ENCODE assay signal across 34 mouse cellular contexts in genomic region chr6:71381654-71382053, GRCm38 (mm10). TPM values are rescaled to one million over a fixed set of nuclear protein-coding genes. Genes with fewer than 3 reads are reported as not detected.
DNase-seq lines count a peak whose midpoint lies in the region; ATAC-seq lines count a peak whose summit lies in the region.
"Had no signal": no experiment of that assay in that cellular context is flagged by ENCODE, and none has a peak within 500 bp of the region (broad histone marks: within the 10 kb centered on the region; RNA-seq: fewer than 3 reads in every experiment).

No protein-coding gene starts in this region.

- DNase-seq in heart, embryonic 10.5 days (ENCODE audit: low spot score) = peak; percentile 47
- DNase-seq in CD8-positive naive resting alpha-beta T cell, adult 2 months (ENCODE audit: low read depth in 2 of 2, low spot score in 2 of 2) = peak; percentile 62 to 65
- peak; percentile 75 for DNase-seq in T-cell, adult 2 months (ENCODE audit: low spot score)
- DNase-seq in lung, postnatal 10 days = no peak
- no peak for DNase-seq in layer of hippocampus, adult 18-20 months (ENCODE audit: low spot score in 2 of 2)
- DNase-seq: adrenal gland, adult 2 months; adrenal gland, postnatal 14 days; B cell, adult 2 months; cerebellum, adult 11 months; cerebellum, adult 2 months; cerebellum, adult 9-11 months; cerebellum, postnatal 36 days; embryo, embryonic 11 days; gastrocnemius, postnatal 25 days; heart, adult 2 months; heart, postnatal 14 days; heart, postnatal 4 days had no signal

- H3K9me3 ChIP-seq in heart, embryonic 10.5 days = no peaks in the 10 kb centered on the region
- no peaks in the 10 kb centered on the region for H3K9me3 ChIP-seq in heart, embryonic 12.5 days (replicated peaks)
- H3K9me3 ChIP-seq: embryonic facial prominence, embryonic 13.5 days; forebrain, embryonic 12.5 days; forebrain, embryonic 15.5 days; heart, embryonic 15.5 days had no signal

- no peaks in the 10 kb centered on the region for H3K4me1 ChIP-seq in heart, embryonic 10.5 days
- no peaks in the 10 kb centered on the region for H3K4me1 ChIP-seq in heart, embryonic 12.5 days (replicated peaks)
- H3K4me1 ChIP-seq: embryonic facial prominence, embryonic 10.5 days; embryonic facial prominence, embryonic 13.5 days; forebrain, embryonic 12.5 days; forebrain, embryonic 15.5 days; heart, embryonic 15.5 days had no signal

- no peak for ATAC-seq in heart, embryonic 12.5 days (ENCODE audit: insufficient number of reproducible peaks, low FRiP score)
- ATAC-seq: forebrain, embryonic 15.5 days; hindbrain, postnatal 0 days; intestine, postnatal 0 days had no signal

- 81% methylated on average over 5 of the region's 5 CpGs for WGBS in heart, embryonic 10.5 days
- 88% methylated on average over 5 of the region's 5 CpGs for WGBS in heart, embryonic 12.5 days

- no peak overlapping the region for H3K9ac ChIP-seq in heart, embryonic 12.5 days
- H3K9ac ChIP-seq: embryonic facial prominence, embryonic 13.5 days; forebrain, embryonic 12.5 days; forebrain, embryonic 15.5 days; heart, embryonic 15.5 days; hindbrain, embryonic 14.5 days had no signal

- no peak overlapping the region for H3K4me3 ChIP-seq in heart, embryonic 10.5 days
- no peak overlapping the region for H3K4me3 ChIP-seq in heart, embryonic 12.5 days
- H3K4me3 ChIP-seq: embryonic facial prominence, embryonic 10.5 days; embryonic facial prominence, embryonic 13.5 days; erythroblast, embryonic 14.5 days; forebrain, embryonic 12.5 days; forebrain, embryonic 15.5 days; heart, adult 2 months; heart, embryonic 15.5 days had no signal

- no peaks in the 10 kb centered on the region for H3K36me3 ChIP-seq in heart, embryonic 10.5 days
- no peaks in the 10 kb centered on the region for H3K36me3 ChIP-seq in heart, embryonic 12.5 days
- H3K36me3 ChIP-seq: embryonic facial prominence, embryonic 10.5 days; embryonic facial prominence, embryonic 13.5 days; forebrain, embryonic 12.5 days; forebrain, embryonic 15.5 days; heart, embryonic 15.5 days had no signal

- H3K27me3 ChIP-seq in heart, embryonic 10.5 days (ENCODE audit: insufficient read depth, poor library complexity, severe bottlenecking) = no peaks in the 10 kb centered on the region
- H3K27me3 ChIP-seq in heart, embryonic 12.5 days (replicated peaks) = no peaks in the 10 kb centered on the region
- H3K27me3 ChIP-seq: embryonic facial prominence, embryonic 13.5 days; forebrain, embryonic 12.5 days; forebrain, embryonic 15.5 days; heart, embryonic 15.5 days had no signal

- H3K4me2 ChIP-seq in heart, embryonic 12.5 days = no peak overlapping the region
- H3K4me2 ChIP-seq: embryonic facial prominence, embryonic 13.5 days; forebrain, embryonic 12.5 days; forebrain, embryonic 15.5 days; heart, embryonic 11.5 days; heart, embryonic 15.5 days; hindbrain, embryonic 14.5 days had no signal

- H3K27ac ChIP-seq in heart, embryonic 10.5 days = no peak overlapping the region
- H3K27ac ChIP-seq in heart, embryonic 12.5 days (ENCODE audit: poor library complexity, severe bottlenecking) = no peak overlapping the region
- H3K27ac ChIP-seq: embryonic facial prominence, embryonic 10.5 days; embryonic facial prominence, embryonic 13.5 days; forebrain, embryonic 12.5 days; forebrain, embryonic 15.5 days; heart, adult 2 months; heart, embryonic 15.5 days; hindbrain, embryonic 14.5 days; hindbrain, postnatal 0 days had no signal

RNA-seq across cellular contexts. Expression of gene Cd8a, which starts 8.4 kb away (rescaled TPM):
- 0.11 TPM in 1 of 2 replicates, not detected in the other for polyA plus RNA-seq in heart, embryonic 10.5 days (2016; fragmentation: Nextera tagmentation; extraction: Ambion mirVana)
- not detected in 2 replicates for polyA plus RNA-seq in heart, embryonic 12.5 days (2016; fragmentation: Nextera tagmentation; extraction: Ambion mirVana)
- total RNA-seq in layer of hippocampus, adult 18-20 months (2021) = not detected
- total RNA-seq: gastrocnemius, adult 8-10 months; hindbrain, postnatal 0 days had no signal
- polyA plus RNA-seq: cortical plate, adult 2 months; embryonic facial prominence, embryonic 10.5 days; embryonic facial prominence, embryonic 13.5 days; erythroblast, embryonic 14.5 days; forebrain, embryonic 12.5 days; forebrain, embryonic 15.5 days; heart, embryonic 15.5 days; hindbrain, embryonic 11.5 days; hindbrain, embryonic 14.5 days; hindbrain, postnatal 0 days; intestine, embryonic 14.5 days had no signal

RNA-seq across cellular contexts. Expression of gene Rmnd5a, which starts 58.8 kb away (rescaled TPM):
- polyA plus RNA-seq in heart, embryonic 10.5 days (2016; fragmentation: Nextera tagmentation; extraction: Ambion mirVana) = 9.7 and 11.4 TPM in 2 replicates
- polyA plus RNA-seq in heart, embryonic 12.5 days (2016; fragmentation: Nextera tagmentation; extraction: Ambion mirVana) = 15.2 and 17.0 TPM in 2 replicates
- 10 to 100 TPM; 87.7 to 92.0 TPM for total RNA-seq in layer of hippocampus, adult 18-20 months (2021)

RNA-seq across cellular contexts. Expression of gene Cd8b1, which starts 59.1 kb away (rescaled TPM):
- not detected in 2 replicates for polyA plus RNA-seq in heart, embryonic 10.5 days (2016; fragmentation: Nextera tagmentation; extraction: Ambion mirVana)
- polyA plus RNA-seq in heart, embryonic 12.5 days (2016; fragmentation: Nextera tagmentation; extraction: Ambion mirVana) = not detected in 2 replicates
- total RNA-seq in layer of hippocampus, adult 18-20 months (2021) = not detected
- total RNA-seq: adrenal gland, postnatal 4 days; ES-E14; gastrocnemius, adult 8-10 months; hindbrain, postnatal 0 days had no signal
- polyA plus RNA-seq: cerebellum, adult 2 months; cortical plate, adult 2 months; erythroblast, embryonic 14.5 days; forebrain, embryonic 12.5 days; forebrain, embryonic 15.5 days; heart, embryonic 11.5 days; heart, embryonic 15.5 days; hindbrain, embryonic 11.5 days; hindbrain, embryonic 14.5 days; hindbrain, postnatal 0 days; intestine, embryonic 14.5 days had no signal

RNA-seq across cellular contexts. Expression of gene Smyd1, which starts 59.6 kb away (rescaled TPM):
- polyA plus RNA-seq in heart, embryonic 10.5 days (2016; fragmentation: Nextera tagmentation; extraction: Ambion mirVana) = 85.5 and 174 TPM in 2 replicates
- polyA plus RNA-seq in heart, embryonic 12.5 days (2016; fragmentation: Nextera tagmentation; extraction: Ambion mirVana) = 110 and 113 TPM in 2 replicates
- total RNA-seq in layer of hippocampus, adult 18-20 months (2021) = under 1 TPM; 0.58 to 0.94 TPM
- polyA plus RNA-seq: erythroblast, embryonic 14.5 days had no signal

Comparison
In these comparisons a context has a peak if more than half of its experiments do, and no peak if none do; other contexts are left out.
1. DNase-seq: peak in heart, embryonic 10.5 days (single experiment), CD8-positive naive resting alpha-beta T cell, adult 2 months (2 of 2) and T-cell, adult 2 months (single experiment); none in lung, postnatal 10 days (single experiment) and layer of hippocampus, adult 18-20 months (0 of 2).